Mouse (Mus musculus) G1E-ER4 (cell line): Measurements from ENCODE around the gene Olfr1298. TPM values are rescaled to one million over a fixed set of nuclear protein-coding genes. Genes with fewer than 3 reads are reported as not detected.

ENCODE experiments used
- GATA1 ChIP-seq: IDR thresholded peaks from one replicate; pipeline ENCODE4 v1.8.0; 2012; ENCODE audit warnings: low read length, inconsistent platforms
- polyA plus RNA-seq: library from polyadenylated mRNA; stranded (reverse); fragments of >175 nt; gene quantifications from 2 replicates; pipeline ENCODE4 v1.2.3, GENCODE M21; 2012

Olfr1298 gene
- not detected in 2 replicates for polyA plus RNA-seq

DNA sequence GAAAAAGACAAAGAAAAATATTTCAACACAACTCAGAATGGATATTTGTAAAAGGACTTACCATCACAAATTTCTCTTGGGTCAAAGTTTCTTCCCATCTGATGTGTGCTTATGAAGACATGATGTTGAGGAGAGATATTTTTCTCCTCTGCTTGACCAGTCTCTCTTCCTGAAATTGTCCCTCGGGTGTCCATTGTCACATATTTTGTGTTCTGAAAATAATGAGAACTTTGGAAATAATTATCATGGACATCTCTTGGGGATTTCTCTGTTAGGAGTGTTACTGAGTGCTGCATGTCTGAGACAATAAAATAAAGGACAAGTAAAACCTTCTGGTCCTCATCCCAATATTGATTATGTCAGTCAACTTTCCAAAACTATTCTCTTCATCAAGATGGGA lies at the start of gene Olfr1298:
Gene Olfr1298, minus strand, starts transcription at position 101 of the 400 bp plus-strand sequence.
- TF ChIP-seq GATA1 = no peak

- no peak for TF ChIP-seq GATA1
Measured at GRCm38 (mm10) chr2:111661119-111661518, 12.1 kb upstream of the Olfr1298 start, which contains the start of gene Olfr1299. Gene Olfr1299, plus strand, starts transcription at chr2:111661419.

DNA sequence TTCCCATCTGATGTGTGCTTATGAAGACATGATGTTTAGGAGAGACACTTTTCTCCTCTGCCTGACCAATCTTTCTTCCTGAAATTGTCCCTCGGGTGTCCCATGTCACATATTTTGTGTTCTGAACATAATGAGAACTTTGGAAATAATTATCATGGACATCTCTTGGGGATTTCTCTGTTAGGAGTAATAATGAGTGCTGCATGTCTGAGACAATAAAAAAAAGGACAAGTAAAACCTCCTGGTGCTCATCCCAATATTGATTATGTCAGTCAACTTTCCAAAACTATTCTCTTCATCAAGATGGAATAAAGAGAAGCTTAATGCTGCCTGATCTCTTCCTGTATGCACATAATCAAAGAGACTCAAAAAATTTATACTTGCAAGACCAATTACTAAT lies 22.6 kb downstream of the Olfr1298 start, which contains the start of gene Olfr1297:
Gene Olfr1297, minus strand, starts transcription at position 101 of the 400 bp plus-strand sequence.
- no peak for TF ChIP-seq GATA1

Other genes starting within 250 kb of the Olfr1298 start
- not detected in 2 replicates for gene Olfr1286, start 226.1 kb downstream of the Olfr1298 start, polyA plus RNA-seq
- gene Olfr1287, start 200.1 kb downstream of the Olfr1298 start, polyA plus RNA-seq = not detected in 2 replicates
- gene Olfr1288, start 175.1 kb downstream of the Olfr1298 start, polyA plus RNA-seq = not detected in 2 replicates
- not detected in 2 replicates for gene Olfr1289, start 168.4 kb downstream of the Olfr1298 start, polyA plus RNA-seq
- not detected in 2 replicates for gene Olfr1290, start 155.4 kb downstream of the Olfr1298 start, polyA plus RNA-seq
- not detected in 2 replicates for gene Olfr1291-ps1, start 152.0 kb downstream of the Olfr1298 start, polyA plus RNA-seq
- gene Olfr1293-ps, start 124.0 kb downstream of the Olfr1298 start, polyA plus RNA-seq = not detected in 2 replicates
- gene Olfr1294, start 108.9 kb downstream of the Olfr1298 start, polyA plus RNA-seq = not detected in 2 replicates
- not detected in 2 replicates for gene Olfr1295, start 79.5 kb downstream of the Olfr1298 start, polyA plus RNA-seq
- gene Olfr1297, start 22.7 kb downstream of the Olfr1298 start, polyA plus RNA-seq = not detected in 2 replicates
- not detected in 2 replicates for gene Olfr1299, start 12.2 kb upstream of the Olfr1298 start, polyA plus RNA-seq
- not detected in 2 replicates for gene Olfr1301, start 101.8 kb upstream of the Olfr1298 start, polyA plus RNA-seq
- not detected in 2 replicates for gene Olfr1302, start 128.2 kb upstream of the Olfr1298 start, polyA plus RNA-seq
- not detected in 2 replicates for gene Olfr1303, start 171.1 kb upstream of the Olfr1298 start, polyA plus RNA-seq
- gene Olfr1305, start 227.9 kb upstream of the Olfr1298 start, polyA plus RNA-seq = not detected in 2 replicates